Mouse (Mus musculus) MEL (cell line): ENCODE results near the gene Sccpdh. TPM values are rescaled to one million over a fixed set of nuclear protein-coding genes. Genes with fewer than 3 reads are reported as not detected.

Experiments
- DNase-seq: peaks from one replicate; pipeline ENCODE4 v3.0.0; 2011; ENCODE audit warnings: low read depth, low spot score
- H3K27ac ChIP-seq: 2 replicates; pipeline ENCODE4 v1.5.1; 2012; ENCODE audit warnings: low read depth, mild to moderate bottlenecking, control low read depth, low read length, moderate library complexity; ENCODE audit not compliant: control insufficient read depth
- H3K27me3 ChIP-seq, 2 experiments: fragments of 150-350 bp in 1 of 2; sonication (generic) in 1 of 2; 2 replicates each; pipeline ENCODE4 v1.6.1; 2012; ENCODE audit warnings: low read length in 2 of 2, mild to moderate bottlenecking in 2 of 2, improper control_type of control experiment in 1 of 2, moderate library complexity in 1 of 2; ENCODE audit not compliant: insufficient read depth in 2 of 2, control insufficient read depth in 1 of 2
- H3K36me3 ChIP-seq, 2 experiments: 2 replicates each; pipeline ENCODE4 v1.6.1; 2012 to 2014; ENCODE audit warnings: low read length in 2 of 2, improper control_type of control experiment in 1 of 2, inconsistent platforms in 1 of 2, mild to moderate bottlenecking in 1 of 2; ENCODE audit not compliant: insufficient read depth in 2 of 2, control insufficient read depth in 1 of 2
- H3K4me1 ChIP-seq, 2 experiments: fragments of 150-350 bp in 1 of 2; sonication (generic) in 1 of 2; 2 replicates each; pipeline ENCODE4 v1.6.1; 2012; ENCODE audit warnings: low read length in 2 of 2, improper control_type of control experiment in 1 of 2, mild to moderate bottlenecking in 1 of 2; ENCODE audit not compliant: insufficient read depth in 2 of 2, control insufficient read depth in 1 of 2
- H3K4me3 ChIP-seq, 2 experiments: fragments of 150-350 bp in 1 of 2; sonication (generic) in 1 of 2; 2 replicates each; pipeline ENCODE4 v1.5.1; 2012; ENCODE audit warnings: low read depth in 2 of 2, low read length in 2 of 2, mild to moderate bottlenecking in 2 of 2, moderate library complexity in 2 of 2, control low read depth in 1 of 2, improper control_type of control experiment in 1 of 2; ENCODE audit not compliant: control insufficient read depth in 1 of 2, insufficient read depth in 1 of 2
- H3K79me2 ChIP-seq: 2 replicates; pipeline ENCODE4 v1.6.1; 2012; ENCODE audit warnings: mild to moderate bottlenecking, low read length, moderate library complexity; ENCODE audit not compliant: control insufficient read depth, poor library complexity, insufficient read depth
- H3K9ac ChIP-seq: 2 replicates; pipeline ENCODE4 v1.6.1; 2012; ENCODE audit warnings: low read depth, mild to moderate bottlenecking, control low read depth, low read length, moderate library complexity; ENCODE audit not compliant: control insufficient read depth, poor library complexity, severe bottlenecking
- H3K9me3 ChIP-seq: fragments of 150-350 bp; sonication (generic); replicated peaks from 2 replicates; pipeline ENCODE4 v1.6.1; 2012; ENCODE audit warnings: mild to moderate bottlenecking, low read length, improper control_type of control experiment, moderate library complexity; ENCODE audit not compliant: insufficient read depth
- BHLHE40 ChIP-seq: IDR thresholded peaks from 2 replicates; pipeline ENCODE4 v1.6.1; 2012; ENCODE audit warnings: low read depth, mild to moderate bottlenecking, inconsistent platforms, low read length, improper control_type of control experiment, borderline replicate concordance
- CHD1 ChIP-seq: IDR thresholded peaks from 2 replicates; pipeline ENCODE4 v1.6.1; 2012; ENCODE audit warnings: low read depth, mild to moderate bottlenecking, inconsistent platforms, low read length, improper control_type of control experiment
- CHD2 ChIP-seq: IDR thresholded peaks from 2 replicates; pipeline ENCODE4 v1.6.1; 2011; ENCODE audit warnings: low read length, improper control_type of control experiment
- CTCF ChIP-seq, 3 experiments: IDR thresholded peaks in 2 of 3; conservative IDR thresholded peaks in 1 of 3; 2 replicates each; pipeline ENCODE4 v1.5.1; 2011 to 2012; ENCODE audit warnings: low read length in 3 of 3, low read depth in 2 of 3, mild to moderate bottlenecking in 2 of 3, improper control_type of control experiment in 1 of 3, inconsistent platforms in 1 of 3, mixed read lengths in 1 of 3, moderate library complexity in 1 of 3; ENCODE audit not compliant: control insufficient read depth in 1 of 3, insufficient read depth in 1 of 3, poor library complexity in 1 of 3, severe bottlenecking in 1 of 3
- E2F4 ChIP-seq: IDR thresholded peaks from 2 replicates; pipeline ENCODE4 v1.6.1; 2011; ENCODE audit warnings: low read depth, low read length, improper control_type of control experiment, borderline replicate concordance
- ELF1 ChIP-seq: IDR thresholded peaks from 2 replicates; pipeline ENCODE4 v1.6.1; 2014; ENCODE audit warnings: low read depth, mild to moderate bottlenecking, inconsistent platforms, low read length, improper control_type of control experiment, moderate library complexity
- EP300 ChIP-seq, 2 experiments: IDR thresholded peaks; 2 replicates each; pipeline ENCODE4 v1.6.1; 2011; ENCODE audit warnings: improper control_type of control experiment in 2 of 2, low read length in 2 of 2, low read depth in 1 of 2, mild to moderate bottlenecking in 1 of 2
- ETS1 ChIP-seq: IDR thresholded peaks from 2 replicates; pipeline ENCODE4 v1.6.1; 2012; ENCODE audit warnings: low read depth, mild to moderate bottlenecking, inconsistent platforms, low read length, improper control_type of control experiment, moderate library complexity
- GABPA ChIP-seq: IDR thresholded peaks from 2 replicates; pipeline ENCODE4 v1.6.1; 2012; ENCODE audit warnings: low read depth, mild to moderate bottlenecking, inconsistent platforms, low read length, improper control_type of control experiment, moderate library complexity
- GATA1 ChIP-seq: IDR thresholded peaks from 2 replicates; pipeline ENCODE4 v1.6.1; 2011; ENCODE audit warnings: low read depth, low read length, improper control_type of control experiment
- HCFC1 ChIP-seq: IDR thresholded peaks from 2 replicates; pipeline ENCODE4 v1.6.1; 2012; ENCODE audit warnings: low read depth, mild to moderate bottlenecking, inconsistent platforms, low read length, improper control_type of control experiment, moderate library complexity
- JUND ChIP-seq: IDR thresholded peaks from 2 replicates; pipeline ENCODE4 v1.6.1; 2011; ENCODE audit warnings: low read depth, mild to moderate bottlenecking, improper control_type of control experiment, low read length
- MAFK ChIP-seq: IDR thresholded peaks from 2 replicates; pipeline ENCODE4 v1.6.1; 2011; ENCODE audit warnings: low read depth, mild to moderate bottlenecking, low read length, improper control_type of control experiment, borderline replicate concordance
- MAX ChIP-seq: IDR thresholded peaks from 2 replicates; pipeline ENCODE4 v1.6.1; 2011; ENCODE audit warnings: low read length, improper control_type of control experiment
- MAZ ChIP-seq: IDR thresholded peaks from 2 replicates; pipeline ENCODE4 v1.6.1; 2012; ENCODE audit warnings: low read depth, mild to moderate bottlenecking, inconsistent platforms, low read length, improper control_type of control experiment
- MXI1 ChIP-seq: IDR thresholded peaks from 2 replicates; pipeline ENCODE4 v1.6.1; 2011; ENCODE audit warnings: mild to moderate bottlenecking, low read depth, low read length, improper control_type of control experiment
- MYC ChIP-seq: IDR thresholded peaks from 2 replicates; pipeline ENCODE4 v1.6.1; 2011; ENCODE audit warnings: low read depth, mild to moderate bottlenecking, low read length, improper control_type of control experiment, moderate library complexity
- NELFE ChIP-seq: IDR thresholded peaks from 2 replicates; pipeline ENCODE4 v1.6.1; 2011; ENCODE audit warnings: low read depth, low read length, improper control_type of control experiment
- NRF1 ChIP-seq: IDR thresholded peaks from 2 replicates; pipeline ENCODE4 v1.6.1; 2014; ENCODE audit warnings: low read depth, mild to moderate bottlenecking, inconsistent platforms, low read length, improper control_type of control experiment, moderate library complexity; ENCODE audit not compliant: poor library complexity, insufficient read depth, severe bottlenecking
- POLR2A ChIP-seq, 2 experiments: IDR thresholded peaks; 2 replicates each; pipeline ENCODE4 v1.6.1; 2011 to 2012; ENCODE audit warnings: low read length in 2 of 2, mild to moderate bottlenecking in 2 of 2, control low read depth in 1 of 2, improper control_type of control experiment in 1 of 2, low read depth in 1 of 2, moderate library complexity in 1 of 2; ENCODE audit not compliant: control insufficient read depth in 1 of 2, insufficient read depth in 1 of 2, poor library complexity in 1 of 2
- POLR2AphosphoS2 ChIP-seq: IDR thresholded peaks from 2 replicates; pipeline ENCODE4 v1.6.1; 2011; ENCODE audit warnings: low read length, improper control_type of control experiment
- POLR2AphosphoS5 ChIP-seq: IDR thresholded peaks from 2 replicates; pipeline ENCODE4 v1.6.1; 2012; ENCODE audit warnings: low read depth, borderline replicate concordance, mild to moderate bottlenecking, inconsistent platforms, low read length, moderate library complexity, mixed read lengths
- RAD21 ChIP-seq: IDR thresholded peaks from 2 replicates; pipeline ENCODE4 v1.6.1; 2011; ENCODE audit warnings: mild to moderate bottlenecking, low read depth, low read length, improper control_type of control experiment
- RCOR1 ChIP-seq: IDR thresholded peaks from 2 replicates; pipeline ENCODE4 v1.6.1; 2012; ENCODE audit warnings: low read depth, mild to moderate bottlenecking, inconsistent platforms, low read length, improper control_type of control experiment
- SIN3A ChIP-seq: IDR thresholded peaks from 2 replicates; pipeline ENCODE4 v1.6.1; 2012; ENCODE audit warnings: low read length, improper control_type of control experiment, inconsistent platforms
- SMC3 ChIP-seq: IDR thresholded peaks from 2 replicates; pipeline ENCODE4 v1.6.1; 2011; ENCODE audit warnings: low read depth, low read length, improper control_type of control experiment
- TAL1 ChIP-seq: IDR thresholded peaks from 2 replicates; pipeline ENCODE4 v1.6.1; 2012; ENCODE audit warnings: mild to moderate bottlenecking, inconsistent platforms, low read length, moderate library complexity, mixed read lengths
- TBP ChIP-seq: IDR thresholded peaks from 2 replicates; pipeline ENCODE4 v1.8.0; 2011; ENCODE audit warnings: low read depth, low read length, improper control_type of control experiment
- TCF12 ChIP-seq: IDR thresholded peaks from 2 replicates; pipeline ENCODE4 v1.6.1; 2014; ENCODE audit warnings: low read depth, mild to moderate bottlenecking, inconsistent platforms, low read length, improper control_type of control experiment, moderate library complexity
- USF1 ChIP-seq: IDR thresholded peaks from 2 replicates; pipeline ENCODE4 v1.6.1; 2014; ENCODE audit warnings: low read depth, mild to moderate bottlenecking, inconsistent platforms, low read length, improper control_type of control experiment, moderate library complexity
- USF2 ChIP-seq, 2 experiments: IDR thresholded peaks; 2 replicates each; pipeline ENCODE4 v1.6.1; 2011 to 2012; ENCODE audit warnings: improper control_type of control experiment in 2 of 2, low read length in 2 of 2, borderline replicate concordance in 1 of 2, inconsistent platforms in 1 of 2, low read depth in 1 of 2, mild to moderate bottlenecking in 1 of 2; ENCODE audit not compliant: insufficient read depth in 1 of 2
- ZC3H11A ChIP-seq: IDR thresholded peaks from 2 replicates; pipeline ENCODE4 v1.6.1; 2012; ENCODE audit warnings: low read depth, mild to moderate bottlenecking, inconsistent platforms, low read length, improper control_type of control experiment
- ZKSCAN1 ChIP-seq: IDR thresholded peaks from 2 replicates; pipeline ENCODE4 v1.6.1; 2012; ENCODE audit warnings: low read depth, mild to moderate bottlenecking, inconsistent platforms, low read length, improper control_type of control experiment, moderate library complexity
- ZNF384 ChIP-seq: IDR thresholded peaks from 2 replicates; pipeline ENCODE4 v1.6.1; 2012; ENCODE audit warnings: low read depth, mild to moderate bottlenecking, inconsistent platforms, low read length, improper control_type of control experiment
- polyA plus RNA-seq, 2 experiments: library from polyadenylated mRNA; stranded (reverse) in 1 of 2; unstranded in 1 of 2; fragments of >175 nt in 1 of 2; fragments of >200 nt in 1 of 2; gene quantifications; 2 replicates each; pipeline versions ENCODE4 v1.2.1 to v1.2.4; 2012; ENCODE audit warnings: low replicate concordance in 2 of 2, low read depth in 1 of 2; ENCODE audit not compliant: insufficient read length in 2 of 2, insufficient read depth in 1 of 2, missing spikeins in 1 of 2
- total RNA-seq: library from RNA; depleted of rRNA; stranded (reverse); fragments of 300-350 nt; gene quantifications from 2 replicates; pipeline ENCODE4 v1.2.3, GENCODE M21; 2012

The Sccpdh gene
- total and polyA plus RNA-seq, 3 experiments = 18.5 to 18.7 TPM; not detected in 1

GRCm38 (mm10) chr1:179650284-179650683, 17.7 kb upstream of the Sccpdh start:
- TF ChIP-seq USF2 (IDR thresholded peaks at IDR 0.05; ENCODE audit: borderline replicate concordance in 1 of 2, insufficient read depth in 1 of 2, low read depth in 1 of 2, low read length in 2 of 2) = no peak
- no peak for TF ChIP-seq POLR2AphosphoS2
- peak; percentile 60 for TF ChIP-seq TCF12
- TF ChIP-seq CTCF (IDR thresholded peaks at IDR 0.05 in 2 of 3, conservative IDR thresholded peaks at IDR 0.05 in 1 of 3; ENCODE audit: control insufficient read depth in 1 of 3, insufficient read depth in 1 of 3, low read depth in 2 of 3, low read length in 3 of 3, poor library complexity in 1 of 3, severe bottlenecking in 1 of 3) = no peak
- TF ChIP-seq GATA1 = peak; percentile 72
- TF ChIP-seq ZKSCAN1 = no peak
- TF ChIP-seq TBP = peak; percentile 69; the same call in 1 of the 2 replicates
- TF ChIP-seq TAL1 = peak; percentile 71
- TF ChIP-seq POLR2A (IDR thresholded peaks at IDR 0.05; ENCODE audit: control insufficient read depth in 1 of 2, insufficient read depth in 1 of 2, low read depth in 1 of 2, low read length in 2 of 2, poor library complexity in 1 of 2) = peak in 1 of 2 experiments; percentile 75; a peak in 2 of 4 replicates
- no peak for TF ChIP-seq SMC3
- no peak for TF ChIP-seq JUND
- peak in 1 of 2 experiments; percentile 61; a peak in 2 of 4 replicates for TF ChIP-seq EP300 (IDR thresholded peaks at IDR 0.05; ENCODE audit: low read depth in 1 of 2, low read length in 2 of 2)
- TF ChIP-seq E2F4 = no peak
- TF ChIP-seq HCFC1 = peak; percentile 70
- no peak for TF ChIP-seq CHD2
- TF ChIP-seq ETS1 = 0 out of 2 replicates have a peak, but pooled peaks have one; percentile 5
- TF ChIP-seq NELFE = peak; percentile 54; the same call in 1 of the 2 replicates
- no peak for TF ChIP-seq BHLHE40
- TF ChIP-seq MAZ = peak; percentile 16; the same call in 1 of the 2 replicates
- no peak for TF ChIP-seq ZNF384
- TF ChIP-seq GABPA = no peak
- TF ChIP-seq NRF1 = no peak
- no peak for TF ChIP-seq MXI1
- no peak for TF ChIP-seq RAD21
- TF ChIP-seq MAFK = no peak
- TF ChIP-seq CHD1 = no peak
- no peak for TF ChIP-seq MYC
- TF ChIP-seq USF1 = no peak
- TF ChIP-seq RCOR1 = 0 out of 2 replicates have a peak, but pooled peaks have one; percentile 31
- TF ChIP-seq SIN3A = peak; percentile 50
- no peak for TF ChIP-seq MAX
- TF ChIP-seq POLR2AphosphoS5 = no peak
- TF ChIP-seq ELF1 = peak; percentile 67
- TF ChIP-seq ZC3H11A = no peak
- peaks cover 0 to 5% of the 10 kb centered on the region in 2 experiments; a peak in 2 of 4 replicates for H3K36me3 ChIP-seq
- peak overlapping the region; percentile 27 to 60 for H3K4me3 ChIP-seq
- H3K79me2 ChIP-seq = no peaks in the 10 kb centered on the region
- DNase-seq = peak; percentile 89
- peaks cover 0 to 22% of the 10 kb centered on the region in 2 experiments; a peak in 2 of 4 replicates for H3K4me1 ChIP-seq
- H3K27ac ChIP-seq = peak overlapping the region; percentile 84
- H3K9me3 ChIP-seq = no peaks in the 10 kb centered on the region
- H3K27me3 ChIP-seq = no peaks in the 10 kb centered on the region
- peak overlapping the region; percentile 60 for H3K9ac ChIP-seq
